Mouse (Mus musculus) brain, embryonic 14.5 days (tissue): ENCODE results near the gene Mrps2.

Experiments
- CTCF ChIP-seq: fragments of 200-500 bp; IDR thresholded peaks from 2 replicates; pipeline ENCODE4 v1.5.1; 2012; ENCODE audit warnings: inconsistent platforms, mild to moderate bottlenecking, moderate library complexity, borderline replicate concordance; ENCODE audit not compliant: insufficient read depth, insufficient read length; ENCODE audit errors: extremely low read depth
- POLR2A ChIP-seq: fragments of 200-500 bp; IDR thresholded peaks from 2 replicates; pipeline ENCODE4 v1.6.1; 2012; ENCODE audit warnings: mild to moderate bottlenecking, inconsistent platforms, borderline replicate concordance; ENCODE audit not compliant: poor library complexity, insufficient read depth, insufficient read length, severe bottlenecking; ENCODE audit errors: extremely low read depth

DNA sequence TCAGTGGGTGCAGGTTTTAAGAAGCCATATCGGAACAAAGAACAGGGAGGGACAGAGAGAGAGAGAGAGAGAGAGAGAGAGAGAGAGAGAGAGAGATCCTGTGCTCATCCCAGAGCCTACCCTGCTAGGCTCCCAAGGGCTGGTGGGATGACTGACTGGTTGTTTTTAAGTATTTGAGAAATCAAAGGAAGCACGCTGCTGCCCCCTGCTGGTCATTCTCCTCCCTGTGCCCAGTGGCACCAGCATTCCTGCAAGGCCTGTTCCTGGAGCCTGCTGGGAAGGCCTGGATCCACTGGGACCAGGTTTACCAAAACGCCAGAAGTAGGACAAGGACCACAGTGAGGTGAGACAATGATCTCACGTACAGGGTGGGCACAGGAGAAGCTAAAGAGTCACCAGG, 48.0 kb upstream of the Mrps2 start:
- TF ChIP-seq POLR2A (no peak), CTCF (peak; percentile 96)
